Mouse (Mus musculus) cortical plate, adult 2 months (tissue): ENCODE results near the gene 4930539E08Rik.

Source experiments
- CTCF ChIP-seq: fragments of 200-500 bp; IDR thresholded peaks from 2 replicates; pipeline ENCODE4 v1.5.1; 2011; ENCODE audit warnings: mild to moderate bottlenecking, control low read depth, low read length; ENCODE audit not compliant: insufficient read depth; ENCODE audit errors: extremely low read depth
- POLR2A ChIP-seq: fragments of 200-500 bp; IDR thresholded peaks from 2 replicates; pipeline ENCODE4 v1.6.1; 2011; ENCODE audit warnings: mild to moderate bottlenecking, low read length, control low read depth; ENCODE audit not compliant: insufficient read depth; ENCODE audit errors: extremely low read depth

DNA sequence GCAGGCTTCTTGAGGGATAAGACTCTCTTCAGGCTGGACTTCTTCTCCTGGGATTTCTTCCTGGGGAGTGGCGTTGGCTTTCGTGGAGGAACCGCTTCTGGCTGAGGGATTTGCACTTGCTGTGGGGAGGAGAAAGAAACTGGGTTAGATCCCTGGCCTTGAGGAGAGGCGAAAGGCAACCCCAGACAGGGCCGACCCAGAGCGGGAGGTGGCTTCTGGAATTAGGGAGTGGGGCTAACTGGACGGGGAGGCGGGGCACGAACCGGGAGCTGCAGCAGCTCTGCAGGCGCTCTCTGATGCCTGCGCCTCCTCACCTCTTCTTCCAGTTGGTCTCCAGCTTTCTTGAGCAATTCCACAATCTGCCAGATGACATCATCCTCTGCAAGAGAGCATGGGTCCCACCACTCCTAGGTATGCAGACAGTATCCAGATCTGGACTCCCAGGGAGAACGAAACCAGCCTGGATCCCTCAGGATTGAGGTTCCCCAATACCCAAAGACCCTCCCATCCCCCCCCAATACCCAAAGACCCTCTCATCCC is 9.7 kb downstream of the 4930539E08Rik start:
- TF ChIP-seq CTCF (no peak), POLR2A (no peak)
